Mouse (Mus musculus) liver, postnatal 0 days (tissue): ENCODE measurements at regions not wholly inside any gene's neighbourhood (a gene's known extent, or its start where the extent isn't known, plus 50 kb on each side); places are given as distances from the start of the nearest gene placed in this dataset.
A peak's percentile ranks its signal among the peaks of the same experiment; 100 is the strongest.
"Not testable (repeated sequence)": the region's sequence is repeated elsewhere in the genome, so short reads cannot be mapped to it uniquely, and the experiment has no call there.

Experiments
- ATAC-seq: fragments of 200-750 bp; cut with Nextera tagmentation; 2 replicates; pipeline ENCODE4 v1.8.0; 2017; ENCODE audit warnings: mild to moderate bottlenecking, moderate library complexity
- DNase-seq: peaks from one replicate; pipeline ENCODE4 v3.0.0-alpha.2; 2016
- H3K27ac ChIP-seq: fragments of 300-500 bp; sonication (generic); 2 replicates; pipeline ENCODE4 v1.5.1; 2014; ENCODE audit warnings: antibody characterized with exemption, moderate library complexity, mild to moderate bottlenecking, low read depth
- H3K27me3 ChIP-seq: fragments of 300-500 bp; sonication (generic); 2 replicates; pipeline ENCODE4 v1.6.1; 2014; ENCODE audit warnings: low read length, control low read depth, mixed read lengths; ENCODE audit not compliant: insufficient read depth
- H3K36me3 ChIP-seq: fragments of 300-500 bp; sonication (generic); replicated peaks from 2 replicates; pipeline ENCODE4 v1.6.1; 2014; ENCODE audit warnings: mild to moderate bottlenecking, control low read depth, low read length, moderate library complexity, mixed read lengths; ENCODE audit not compliant: insufficient read depth
- H3K4me1 ChIP-seq: fragments of 300-500 bp; sonication (generic); 2 replicates; pipeline ENCODE4 v1.6.1; 2014; ENCODE audit warnings: antibody characterized with exemption, mild to moderate bottlenecking, control low read depth; ENCODE audit not compliant: insufficient read depth
- H3K4me2 ChIP-seq: fragments of 300-500 bp; sonication (generic); 2 replicates; pipeline ENCODE4 v1.6.1; 2014; ENCODE audit warnings: low read depth, mild to moderate bottlenecking, low read length, moderate library complexity, mixed read lengths
- H3K4me3 ChIP-seq: fragments of 300-500 bp; sonication (generic); 2 replicates; pipeline ENCODE4 v1.5.1; 2014; ENCODE audit warnings: low read depth, low read length
- H3K9ac ChIP-seq: fragments of 300-500 bp; sonication (generic); replicated peaks from 2 replicates; pipeline ENCODE4 v1.6.1; 2014; ENCODE audit warnings: mild to moderate bottlenecking, moderate library complexity
- H3K9me3 ChIP-seq: fragments of 300-500 bp; sonication (generic); 2 replicates; pipeline ENCODE4 v1.6.1; 2016; ENCODE audit warnings: mild to moderate bottlenecking, control low read depth, low read length, mixed read lengths
- CTCF ChIP-seq: sonication (generic); IDR thresholded peaks from 2 replicates; pipeline ENCODE4 v1.5.1; 2016; ENCODE audit warnings: antibody characterized with exemption, low read depth
- EP300 ChIP-seq: IDR thresholded peaks from 2 replicates; pipeline ENCODE4 v1.6.1; 2016; ENCODE audit warnings: antibody characterized with exemption, low read depth, mild to moderate bottlenecking
- WGBS: fragments of 180-500 bp; shearing (Covaris S2); extraction: QIAGEN DNeasy Blood & Tissue Kit; methylation state at CpG from one replicate; pipeline ENCODE4 v1.1.7; 2014; ENCODE audit not compliant: insufficient replicate concordance; 5-methylcytosine and 5-hydroxymethylcytosine counted together

DNA sequence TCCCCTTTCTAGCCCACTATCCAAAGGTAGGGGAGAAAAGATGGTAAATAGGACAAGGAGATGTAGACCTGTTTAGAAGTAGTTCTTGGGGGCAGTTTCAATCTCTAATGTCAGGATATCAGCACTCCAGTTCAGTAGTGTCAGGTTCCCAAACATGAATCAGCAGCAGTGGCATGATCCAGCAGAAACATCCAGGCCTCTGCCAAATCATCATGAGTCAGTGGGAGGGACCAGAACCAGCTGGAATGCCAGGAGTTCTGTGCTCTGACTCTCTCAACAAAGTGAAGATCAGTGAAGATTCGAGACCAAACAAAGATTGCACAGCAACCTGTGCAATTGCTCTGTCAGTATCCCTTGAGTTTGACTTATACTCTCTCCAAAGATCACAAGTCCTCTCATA is 85.9 kb upstream of the Nrip1 start:
- H3K27me3 ChIP-seq: no peaks in the 10 kb centered on the region
- DNase-seq (no peak), ATAC-seq (peak; percentile 43)
- no peak overlapping the region for H3K9ac ChIP-seq
- H3K4me3 ChIP-seq: no peak overlapping the region
- H3K4me1 ChIP-seq: peaks cover 9% of the 10 kb centered on the region; the same call in 1 of the 2 replicates
- H3K27ac ChIP-seq: no peak overlapping the region
- no peak for TF ChIP-seq CTCF
- TF ChIP-seq EP300: peak; percentile 30; the same call in 1 of the 2 replicates
- no peaks in the 10 kb centered on the region for H3K9me3 ChIP-seq
- H3K36me3 ChIP-seq: no peaks in the 10 kb centered on the region
- 84% methylated on average over 1 of the region's 1 CpGs for WGBS
- H3K4me2 ChIP-seq: no peak overlapping the region

DNA sequence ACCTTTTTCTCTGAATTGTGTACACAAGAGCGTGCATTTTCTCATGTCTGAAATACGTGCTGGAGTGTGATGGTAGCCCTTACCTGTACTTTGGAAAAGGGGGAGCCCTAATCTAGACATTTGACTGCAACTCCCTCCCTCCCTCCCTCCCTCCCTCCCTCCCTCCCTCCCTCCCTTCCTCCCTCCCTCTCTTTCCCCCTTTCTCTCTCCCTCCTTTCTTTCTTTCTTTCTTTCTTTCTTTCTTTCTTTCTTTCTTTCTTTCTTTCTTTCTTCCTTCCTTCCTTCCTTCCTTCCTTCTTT is 82.6 kb upstream of the Nrip1 start:
- 45% methylated on average over 2 of the region's 2 CpGs for WGBS
- not testable (repeated sequence) for H3K27me3 ChIP-seq

DNA sequence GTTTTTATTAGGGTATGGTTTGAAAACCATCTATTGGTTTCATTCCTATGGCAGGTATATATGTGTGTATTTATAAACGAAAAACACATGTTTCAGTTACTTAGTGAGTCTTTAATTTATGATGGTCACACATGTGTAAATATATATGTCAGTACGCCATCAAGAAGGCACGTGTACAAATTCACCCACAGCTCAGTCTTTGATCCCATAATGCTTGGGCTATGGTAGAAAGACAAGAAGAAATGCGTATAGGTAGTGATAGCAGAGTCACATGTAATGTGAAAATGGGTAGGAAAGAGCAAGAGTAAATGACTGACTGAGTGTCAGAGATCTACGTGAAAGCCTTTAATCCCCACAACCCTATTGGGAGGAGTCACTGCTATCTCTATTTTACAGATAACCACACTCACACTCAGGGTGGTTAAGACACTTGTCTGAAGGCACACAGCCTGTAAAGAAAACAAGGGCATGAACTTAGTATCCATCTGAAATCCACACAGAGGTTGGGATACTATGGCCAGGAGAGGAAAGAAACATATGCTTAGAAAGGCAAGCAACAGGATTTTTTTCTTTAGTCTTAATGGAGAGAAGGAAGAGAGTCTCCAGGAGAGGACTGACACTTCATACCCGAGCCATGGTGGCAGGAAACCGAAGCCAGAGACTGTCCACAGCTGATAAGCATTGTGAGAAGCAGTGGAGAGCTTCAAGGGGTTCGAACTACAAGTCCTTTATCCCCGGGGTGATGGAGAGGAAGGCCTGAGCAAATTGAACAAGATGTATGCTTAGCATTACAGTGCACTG is 82.1 kb upstream of the Nrip1 start:
- peak overlapping the region; percentile 48; the same call in 1 of the 2 replicates for H3K27ac ChIP-seq
- H3K4me1 ChIP-seq: peaks cover 13% of the 10 kb centered on the region; the same call in 1 of the 2 replicates
- WGBS: 43% methylated on average over 9 of the region's 9 CpGs
- TF ChIP-seq CTCF: no peak
- TF ChIP-seq EP300: peak; percentile 54; the same call in 1 of the 2 replicates
- peak overlapping the region; percentile 51 for H3K4me2 ChIP-seq
- no peaks in the 10 kb centered on the region; the same call in 1 of the 2 replicates for H3K9me3 ChIP-seq
- no peaks in the 10 kb centered on the region for H3K36me3 ChIP-seq
- peak; percentile 17 for DNase-seq
- ATAC-seq: peak; percentile 76
- H3K9ac ChIP-seq: no peak overlapping the region
- no peaks in the 10 kb centered on the region for H3K27me3 ChIP-seq
- no peak overlapping the region for H3K4me3 ChIP-seq

More for the DNA sequence above, 82.6 kb upstream of the Nrip1 start:
- not testable (repeated sequence) for H3K9me3 ChIP-seq, H3K36me3 ChIP-seq, H3K4me3 ChIP-seq, DNase-seq, H3K9ac ChIP-seq
- Histone ChIP-seq H3K4me1 (peaks cover 13% of the 10 kb centered on the region; the same call in 1 of the 2 replicates), H3K4me2 (peak overlapping the region; percentile 51), H3K27ac (peak overlapping the region; percentile 48; the same call in 1 of the 2 replicates)
- ATAC-seq: 0 out of 2 replicates have a peak, but pooled peaks have one; percentile 15

DNA sequence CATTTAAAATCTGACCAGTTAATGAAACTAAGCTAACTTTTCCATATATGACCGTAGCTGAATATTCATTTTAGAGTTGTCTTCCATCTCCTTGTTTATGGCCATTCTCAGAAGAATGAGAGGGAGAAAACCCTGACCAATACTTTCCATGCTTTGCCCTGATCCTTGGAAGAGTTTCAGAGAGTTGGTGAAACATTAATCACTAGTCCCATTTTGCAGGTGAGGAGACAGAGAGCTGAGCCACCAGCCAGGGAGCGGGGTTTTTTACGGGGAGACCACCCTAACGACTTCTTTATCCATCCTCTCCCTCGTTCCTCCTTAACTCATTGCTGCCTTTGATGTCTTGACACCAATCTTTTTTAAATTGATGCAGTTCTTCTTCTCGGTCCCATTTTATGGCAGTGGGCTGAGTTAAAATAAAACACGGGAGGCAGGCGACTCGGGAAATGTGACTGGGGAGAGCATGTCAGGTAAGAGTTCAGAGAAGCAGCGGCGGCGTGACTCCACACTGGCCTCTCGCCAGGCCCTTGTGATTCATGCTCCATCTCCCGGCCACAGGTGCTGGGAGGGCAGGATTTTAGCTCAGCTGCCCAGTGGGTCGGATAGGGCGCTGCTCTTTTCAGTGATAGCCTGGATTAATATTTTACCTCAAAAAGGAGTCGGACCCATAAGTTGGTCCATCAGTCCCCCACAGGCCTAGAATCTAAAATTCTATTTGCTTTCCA is 81.3 kb upstream of the Nrip1 start:
- WGBS: 81% methylated on average over 17 of the region's 17 CpGs
- peaks cover 13% of the 10 kb centered on the region; the same call in 1 of the 2 replicates for H3K4me1 ChIP-seq

DNA sequence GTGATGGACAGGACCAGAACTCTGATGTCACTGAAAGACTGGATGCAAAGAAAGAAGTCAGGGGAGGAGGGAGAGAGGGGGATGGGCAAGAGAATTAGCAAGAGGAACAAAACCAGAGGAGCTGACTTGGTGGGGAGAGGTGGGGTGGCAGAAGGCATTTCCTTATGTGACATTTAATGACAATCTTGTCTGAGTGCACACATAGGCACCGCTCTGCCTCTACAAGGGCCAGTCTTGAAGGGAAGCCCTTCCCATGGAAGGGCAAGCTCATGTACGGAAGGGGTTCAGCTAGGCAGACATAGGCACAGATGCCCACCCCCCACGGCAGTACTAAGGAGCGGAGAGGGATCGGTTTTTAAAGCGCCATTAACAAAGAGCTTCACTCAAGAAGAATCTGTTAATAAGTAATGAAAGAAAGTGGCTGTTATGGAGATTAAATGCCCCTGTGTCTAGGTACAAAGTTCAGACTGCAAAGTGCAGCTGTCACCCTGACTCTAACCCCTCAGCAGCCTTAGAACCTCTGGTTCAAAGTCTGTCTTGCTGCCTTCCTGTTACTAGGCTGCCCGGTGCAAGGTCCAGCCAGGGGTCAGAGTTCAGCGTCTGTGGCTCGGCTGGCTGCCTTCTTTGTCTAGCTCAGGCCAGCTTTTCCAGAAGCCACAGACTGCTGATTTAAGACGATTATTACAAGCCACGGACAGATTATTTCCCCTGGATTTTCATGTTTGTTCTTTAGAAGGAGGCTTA is 80.0 kb upstream of the Nrip1 start:
- Histone ChIP-seq H3K9ac (no peak overlapping the region), H3K27ac (peak overlapping the region; percentile 50; the same call in 1 of the 2 replicates), H3K4me2 (no peak overlapping the region; the same call in 1 of the 2 replicates), H3K27me3 (no peaks in the 10 kb centered on the region), H3K4me1 (peaks cover 13% of the 10 kb centered on the region; the same call in 1 of the 2 replicates), H3K4me3 (no peak overlapping the region), H3K9me3 (no peaks in the 10 kb centered on the region; the same call in 1 of the 2 replicates), H3K36me3 (no peaks in the 10 kb centered on the region)
- peak; percentile 75 for DNase-seq
- TF ChIP-seq EP300 (peak; percentile 45), CTCF (no peak)
- ATAC-seq: peak; percentile 96
- WGBS: 38% methylated on average over 11 of the region's 11 CpGs

More for the DNA sequence above, 81.3 kb upstream of the Nrip1 start:
- ATAC-seq (no peak), DNase-seq (peak; percentile 33)
- Histone ChIP-seq H3K4me3 (no peak overlapping the region), H3K9me3 (no peaks in the 10 kb centered on the region; the same call in 1 of the 2 replicates), H3K27ac (no peak overlapping the region), H3K4me2 (no peak overlapping the region), H3K36me3 (no peaks in the 10 kb centered on the region), H3K27me3 (no peaks in the 10 kb centered on the region), H3K9ac (no peak overlapping the region)
- TF ChIP-seq CTCF: no peak
- TF ChIP-seq EP300: no peak
